Mouse (Mus musculus) kidney, postnatal 36 days (tissue): ENCODE results near the gene Camk1g.

Experiments
- DNase-seq, 2 experiments: peaks; one replicate each; pipeline ENCODE4 v3.0.0; 2021 to 2022; ENCODE audit warnings: mixed read lengths in 2 of 2

Gene Camk1g

GRCm38 (mm10) chr1:193299995-193300394, 70.1 kb downstream of the Camk1g start:
- DNase-seq = no peak

DNA sequence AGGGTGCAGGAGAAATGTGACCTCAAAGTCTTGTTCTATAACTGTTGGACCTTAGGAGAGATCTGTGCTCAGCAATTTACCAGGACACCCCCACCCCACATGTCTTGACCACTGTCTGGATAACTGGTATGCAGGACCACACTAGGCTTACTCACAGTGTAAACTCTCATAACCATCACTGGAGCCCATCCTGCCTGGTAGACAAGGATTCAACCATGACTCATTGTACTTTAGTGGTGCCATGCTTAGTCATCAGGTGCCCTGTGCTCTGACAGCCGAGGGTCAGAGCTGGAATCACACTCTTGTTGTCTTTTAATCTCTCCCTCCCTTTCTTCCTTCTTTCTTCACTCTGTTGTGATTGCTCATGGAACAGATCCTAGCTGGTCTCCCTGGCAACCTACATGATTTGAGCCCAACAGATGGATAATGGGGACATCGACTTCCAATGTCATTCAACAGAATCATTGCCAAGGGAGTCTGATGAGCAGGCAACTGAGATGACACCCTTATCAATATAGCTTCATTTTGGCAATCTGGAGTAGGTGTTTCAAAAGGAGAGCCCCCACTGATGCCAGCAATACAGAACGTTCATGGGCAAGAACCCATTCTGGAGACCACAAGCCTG, 71.8 kb downstream of the Camk1g start:
- no peak for DNase-seq
